In genomic region chr1:182792521-182793071, GRCm38 (mm10) we compare ENCODE assay signal across 8 mouse cellular contexts. TPM values are rescaled to one million over a fixed set of nuclear protein-coding genes. Genes with fewer than 3 reads are reported as not detected.
DNase-seq lines count a peak whose midpoint lies in the region; ATAC-seq lines count a peak whose summit lies in the region.

No protein-coding gene starts in this region.

- H3K27ac ChIP-seq in hindbrain, embryonic 14.5 days, result 0 out of 2 replicates have a peak overlapping the region, but pooled peaks have one; percentile 6

- peaks cover 7% of the 10 kb centered on the region for H3K4me1 ChIP-seq in hindbrain, embryonic 14.5 days (replicated peaks; ENCODE audit: control insufficient read depth, insufficient read depth, low read length)

- H3K4me3 ChIP-seq in hindbrain, embryonic 14.5 days (replicated peaks; ENCODE audit: low read length), result no peak overlapping the region

- no peak overlapping the region for H3K9ac ChIP-seq in hindbrain, embryonic 14.5 days

- 20% methylated on average over 16 of the region's 16 CpGs for WGBS in hindbrain, embryonic 14.5 days

- peak; percentile 47 for DNase-seq in WW6 (ENCODE audit: low read depth, low spot score)
- DNase-seq in cerebellum, postnatal 36 days, result peak; percentile 48 to 50
- peak; percentile 77 for DNase-seq in gastrocnemius, adult 18-20 months (ENCODE audit: low spot score)
- peak; percentile 67 for DNase-seq in hindbrain, embryonic 14.5 days (ENCODE audit: low spot score)
- DNase-seq in layer of hippocampus, postnatal 25 days (ENCODE audit: extremely low spot score in 1 of 2, low spot score in 1 of 2), result peak; percentile 45 to 76
- DNase-seq in lung, postnatal 25 days (ENCODE audit: low spot score), result peak; percentile 64
- peak; percentile 37 for DNase-seq in retina, postnatal 7 days (ENCODE audit: low read depth, low spot score)
- peak; percentile 68 for DNase-seq in yolk sac, embryonic 10.5 days (ENCODE audit: low spot score)

- no peaks in the 10 kb centered on the region for H3K9me3 ChIP-seq in hindbrain, embryonic 14.5 days (ENCODE audit: control insufficient read depth, low read length)

- peak; percentile 39; the same call in 1 of the 2 replicates for ATAC-seq in hindbrain, embryonic 14.5 days (ENCODE audit: low FRiP score)

- H3K4me2 ChIP-seq in hindbrain, embryonic 14.5 days (replicated peaks), result peak overlapping the region; percentile 21; the same call in 1 of the 2 replicates

- no peaks in the 10 kb centered on the region for H3K27me3 ChIP-seq in hindbrain, embryonic 14.5 days (ENCODE audit: control insufficient read depth, insufficient read depth, low read length)

- no peaks in the 10 kb centered on the region for H3K36me3 ChIP-seq in hindbrain, embryonic 14.5 days (replicated peaks; ENCODE audit: control insufficient read depth, insufficient read depth)

RNA-seq across cellular contexts. Expression of gene Susd4, which starts 28.9 kb away (rescaled TPM):
- total RNA-seq in gastrocnemius, adult 18-20 months (2021), result under 1 TPM; 0.18 to 0.62 TPM
- 73.9 and 83.9 TPM in 2 replicates for polyA plus RNA-seq in hindbrain, embryonic 14.5 days (2014; fragmentation: Nextera tagmentation; extraction: Ambion mirVana)
- 100 to 1,000 TPM; 124 to 133 TPM for total RNA-seq in layer of hippocampus, postnatal 25 days (2021)

RNA-seq across cellular contexts. Expression of gene Ccdc185, which starts 43.6 kb away (rescaled TPM):
- total RNA-seq in gastrocnemius, adult 18-20 months (2021), result not detected
- polyA plus RNA-seq in hindbrain, embryonic 14.5 days (2014; fragmentation: Nextera tagmentation; extraction: Ambion mirVana), result not detected in 2 replicates
- total RNA-seq in layer of hippocampus, postnatal 25 days (2021), result under 1 TPM; 0.17 to 0.28 TPM

Comparison
In these comparisons a context has a peak if more than half of its experiments do, and no peak if none do; other contexts are left out.
1. RNA of gene Susd4, which starts 28.9 kb away (total RNA-seq): 124 to 133 TPM in layer of hippocampus, postnatal 25 days; 0.18 to 0.62 TPM in gastrocnemius, adult 18-20 months; every median in the first group is over 10 times any median in the second.
2. Peak in every context shown above with its lines, with median percentiles within 50 percentile points of each other: DNase-seq.